Mouse (Mus musculus): ENCODE data around the gene Ring1. TPM values are rescaled to one million over a fixed set of nuclear protein-coding genes. Genes with fewer than 3 reads are reported as not detected.

Gene Ring1
- 5.5 and 7.2 TPM in 2 replicates for polyA plus RNA-seq (2015; fragmentation: Nextera tagmentation; extraction: Ambion mirVana)

- WGBS (ENCODE audit: insufficient replicate concordance) = under 1% methylated on average over 58 of the region's 58 CpGs
- peak; percentile 35 for ATAC-seq (ENCODE audit: insufficient read depth)
- Histone ChIP-seq H3K9ac (peak within 1 kb of the TSS; percentile 79), H3K4me1 (replicated peaks) (peaks cover 57% of the 10 kb centered on the region), H3K27ac (replicated peaks) (peak within 1 kb of the TSS; percentile 83), H3K4me2 (peak within 1 kb of the TSS; percentile 99), H3K9me3 (replicated peaks) (peaks cover 8% of the 10 kb centered on the region), H3K36me3 (replicated peaks) (peaks cover 41% of the 10 kb centered on the region), H3K4me3 (replicated peaks) (peak within 1 kb of the TSS; percentile 83), H3K27me3 (peaks cover 3% of the 10 kb centered on the region; the same call in 1 of the 2 replicates)
These were observed at the start of gene Ring1 for GRCm38 (mm10) chr17:34024317-34024821. Ring1 (minus strand) TSS chr17:34024680.

- Histone ChIP-seq H3K27me3 (peaks cover 21% of the 10 kb centered on the region), H3K4me2 (no peak overlapping the region), H3K9me3 (replicated peaks) (no peaks in the 10 kb centered on the region), H3K36me3 (replicated peaks) (no peaks in the 10 kb centered on the region), H3K4me3 (replicated peaks) (no peak overlapping the region), H3K27ac (replicated peaks) (0 out of 2 replicates have a peak overlapping the region, but pooled peaks have one; percentile 6), H3K4me1 (replicated peaks) (0 out of 2 replicates have a peak, but pooled peaks cover 3% of the 10 kb centered on the region), H3K9ac (no peak overlapping the region)
- 40% methylated on average over 5 of the region's 5 CpGs for WGBS (ENCODE audit: insufficient replicate concordance)
- ATAC-seq (ENCODE audit: insufficient read depth) = no peak
These were observed 47.6 kb upstream of the Ring1 start for GRCm38 (mm10) chr17:34072091-34072490.

- H3K4me1 ChIP-seq (replicated peaks) = no peaks in the 10 kb centered on the region
- ATAC-seq (ENCODE audit: insufficient read depth) = no peak
- H3K9ac ChIP-seq = no peak overlapping the region
- H3K4me2 ChIP-seq = no peak overlapping the region
- no peak overlapping the region for H3K4me3 ChIP-seq (replicated peaks)
- H3K27ac ChIP-seq (replicated peaks) = no peak overlapping the region
- 48% methylated on average over 3 of the region's 3 CpGs for WGBS (ENCODE audit: insufficient replicate concordance)
- H3K36me3 ChIP-seq (replicated peaks) = no peaks in the 10 kb centered on the region
- H3K9me3 ChIP-seq (replicated peaks) = no peaks in the 10 kb centered on the region
- H3K27me3 ChIP-seq = no peaks in the 10 kb centered on the region
These were observed 44.4 kb upstream of the Ring1 start for GRCm38 (mm10) chr17:34068864-34069263.

- peak; percentile 32; the same call in 1 of the 2 replicates for ATAC-seq (ENCODE audit: insufficient read depth)
- no peaks in the 10 kb centered on the region for H3K27me3 ChIP-seq
- 23% methylated on average over 7 of the region's 7 CpGs for WGBS (ENCODE audit: insufficient replicate concordance)
- H3K4me3 ChIP-seq (replicated peaks) = no peak overlapping the region
- H3K36me3 ChIP-seq (replicated peaks) = no peaks in the 10 kb centered on the region
- H3K4me2 ChIP-seq = no peak overlapping the region
- no peak overlapping the region for H3K27ac ChIP-seq (replicated peaks)
- no peak overlapping the region for H3K9ac ChIP-seq
- H3K4me1 ChIP-seq (replicated peaks) = no peaks in the 10 kb centered on the region
- H3K9me3 ChIP-seq (replicated peaks) = no peaks in the 10 kb centered on the region
These were observed 32.7 kb upstream of the Ring1 start for GRCm38 (mm10) chr17:34057224-34057623.

GRCm38 (mm10) chr17:34047404-34048050 is 23.0 kb upstream of the Ring1 start:
- H3K4me1 ChIP-seq (replicated peaks) = no peaks in the 10 kb centered on the region

GRCm38 (mm10) chr17:34045941-34046340 is 21.5 kb upstream of the Ring1 start:
- peaks cover 17% of the 10 kb centered on the region; the same call in 1 of the 2 replicates for H3K27me3 ChIP-seq
- WGBS (ENCODE audit: insufficient replicate concordance) = 71% methylated on average over 14 of the region's 14 CpGs
- no peak overlapping the region for H3K9ac ChIP-seq
- no peak overlapping the region for H3K4me2 ChIP-seq
- ATAC-seq (ENCODE audit: insufficient read depth) = no peak
- no peaks in the 10 kb centered on the region for H3K36me3 ChIP-seq (replicated peaks)
- H3K4me3 ChIP-seq (replicated peaks) = no peak overlapping the region
- no peaks in the 10 kb centered on the region for H3K4me1 ChIP-seq (replicated peaks)
- H3K9me3 ChIP-seq (replicated peaks) = no peaks in the 10 kb centered on the region
- no peak overlapping the region for H3K27ac ChIP-seq (replicated peaks)

More at GRCm38 (mm10) chr17:34047404-34048050, 23.0 kb upstream of the Ring1 start:
- H3K4me3 ChIP-seq (replicated peaks) = no peak overlapping the region
- H3K9ac ChIP-seq = no peak overlapping the region
- H3K27me3 ChIP-seq = peaks cover 1% of the 10 kb centered on the region; the same call in 1 of the 2 replicates
- ATAC-seq (ENCODE audit: insufficient read depth) = no peak
- H3K36me3 ChIP-seq (replicated peaks) = no peaks in the 10 kb centered on the region
- no peaks in the 10 kb centered on the region for H3K9me3 ChIP-seq (replicated peaks)
- no peak overlapping the region for H3K4me2 ChIP-seq
- H3K27ac ChIP-seq (replicated peaks) = no peak overlapping the region
- whole genome bisulfite sequencing (ENCODE audit: insufficient replicate concordance) = 45% methylated on average over 5 of the region's 5 CpGs

GRCm38 (mm10) chr17:34039562-34040450 is 15.3 kb upstream of the Ring1 start:
- Histone ChIP-seq H3K36me3 (replicated peaks) (peaks cover 27% of the 10 kb centered on the region), H3K9me3 (replicated peaks) (no peaks in the 10 kb centered on the region), H3K4me1 (replicated peaks) (peaks cover 17% of the 10 kb centered on the region), H3K9ac (no peak overlapping the region), H3K27ac (replicated peaks) (no peak overlapping the region), H3K4me3 (replicated peaks) (no peak overlapping the region), H3K4me2 (no peak overlapping the region), H3K27me3 (peaks cover 48% of the 10 kb centered on the region)
- ATAC-seq (ENCODE audit: insufficient read depth) = no peak
- WGBS (ENCODE audit: insufficient replicate concordance) = 35% methylated on average over 17 of the region's 17 CpGs

- Histone ChIP-seq H3K9me3 (replicated peaks) (no peaks in the 10 kb centered on the region), H3K4me2 (peak within 1 kb of the TSS; percentile 37), H3K27me3 (peaks cover 48% of the 10 kb centered on the region), H3K4me3 (replicated peaks) (no peak within 1 kb of the TSS), H3K4me1 (replicated peaks) (peaks cover 18% of the 10 kb centered on the region), H3K36me3 (replicated peaks) (peaks cover 33% of the 10 kb centered on the region), H3K9ac (no peak within 1 kb of the TSS), H3K27ac (replicated peaks) (no peak within 1 kb of the TSS)
- WGBS (ENCODE audit: insufficient replicate concordance) = 11% methylated on average over 28 of the region's 28 CpGs
- no peak for ATAC-seq (ENCODE audit: insufficient read depth)
These were observed 14.5 kb upstream of the Ring1 start, which contains the start of gene Col11a2 for GRCm38 (mm10) chr17:34038878-34039561. Col11a2 (plus strand) TSS chr17:34039437.

GRCm38 (mm10) chr17:34038440-34038839 is 14.0 kb upstream of the Ring1 start:
- Histone ChIP-seq H3K27me3 (peaks cover 48% of the 10 kb centered on the region), H3K4me2 (peak overlapping the region; percentile 37), H3K9me3 (replicated peaks) (no peaks in the 10 kb centered on the region), H3K4me1 (replicated peaks) (peaks cover 24% of the 10 kb centered on the region), H3K27ac (replicated peaks) (no peak overlapping the region), H3K9ac (no peak overlapping the region), H3K36me3 (replicated peaks) (peaks cover 33% of the 10 kb centered on the region), H3K4me3 (replicated peaks) (no peak overlapping the region)
- WGBS (ENCODE audit: insufficient replicate concordance) = 21% methylated on average over 21 of the region's 21 CpGs
- no peak for ATAC-seq (ENCODE audit: insufficient read depth)

GRCm38 (mm10) chr17:34037241-34037640 is 12.8 kb upstream of the Ring1 start:
- Histone ChIP-seq H3K9ac (no peak overlapping the region), H3K4me1 (replicated peaks) (peaks cover 36% of the 10 kb centered on the region), H3K27ac (replicated peaks) (no peak overlapping the region), H3K27me3 (peaks cover 44% of the 10 kb centered on the region), H3K9me3 (replicated peaks) (no peaks in the 10 kb centered on the region), H3K4me3 (replicated peaks) (no peak overlapping the region), H3K4me2 (no peak overlapping the region), H3K36me3 (replicated peaks) (peaks cover 33% of the 10 kb centered on the region)
- ATAC-seq (ENCODE audit: insufficient read depth) = no peak
- WGBS (ENCODE audit: insufficient replicate concordance) = 80% methylated on average over 7 of the region's 7 CpGs

All from liver, embryonic 15.5 days (tissue).